Mouse (Mus musculus): ENCODE measurements around the gene Rasa4. TPM values are rescaled to one million over a fixed set of nuclear protein-coding genes. Genes with fewer than 3 reads are reported as not detected.
A peak's percentile ranks its signal among the peaks of the same experiment; 100 is the strongest.
"Not testable (repeated sequence)": the region's sequence is repeated elsewhere in the genome, so short reads cannot be mapped to it uniquely, and the experiment has no call there.

Gene Rasa4
- polyA plus RNA-seq, 1 experiment from 2014 or later: 2.8 TPM

GRCm38 (mm10) chr5:136061567-136061966 lies 22.1 kb upstream of the Rasa4 start:
- H3K36me3 ChIP-seq (ENCODE audit: insufficient read depth, low read length): no peaks in the 10 kb centered on the region
- no peaks in the 10 kb centered on the region for H3K4me1 ChIP-seq (ENCODE audit: insufficient read depth, low read depth, low read length)
- no peak overlapping the region for H3K9ac ChIP-seq (replicated peaks; ENCODE audit: low read depth)
- no peaks in the 10 kb centered on the region for H3K9me3 ChIP-seq (ENCODE audit: low read length)
- H3K27ac ChIP-seq (ENCODE audit: low read length): no peak overlapping the region
- ATAC-seq (peak; percentile 62), DNase-seq (ENCODE audit: low spot score) (peak; percentile 74)
- H3K27me3 ChIP-seq (replicated peaks; ENCODE audit: insufficient read depth, low read length): no peaks in the 10 kb centered on the region; the same call in 1 of the 2 replicates
- WGBS: 8% methylated on average over 12 of the region's 12 CpGs
- TF ChIP-seq CTCF (IDR thresholded peaks at IDR 0.05) (peak; percentile 99), EP300 (IDR thresholded peaks at IDR 0.05) (no peak)
- no peak overlapping the region for H3K4me3 ChIP-seq (ENCODE audit: low read depth, low read length)
- no peak overlapping the region for H3K4me2 ChIP-seq (replicated peaks; ENCODE audit: low read depth, low read length)

DNA sequence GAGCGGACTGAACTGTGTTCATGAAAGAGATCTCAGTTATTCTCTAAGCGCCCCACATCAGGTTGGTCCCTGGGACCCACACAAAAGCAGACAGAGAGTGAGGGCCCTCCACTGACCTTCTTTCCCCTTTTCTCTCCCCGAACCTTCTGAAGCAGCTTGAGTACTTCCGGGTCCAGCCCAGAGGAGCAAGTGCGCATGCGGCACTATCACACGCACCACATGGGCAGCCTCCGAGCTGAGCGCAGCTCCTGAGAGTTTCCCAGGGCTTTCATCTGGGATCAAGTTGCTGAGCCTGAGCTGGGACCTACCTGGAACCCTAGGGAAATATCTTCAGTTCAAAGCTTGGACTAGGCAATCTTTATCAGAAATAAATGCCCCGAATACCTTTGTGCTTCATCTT lies 19.8 kb upstream of the Rasa4 start:
- Histone ChIP-seq H3K4me3 (ENCODE audit: low read depth, low read length) (no peak overlapping the region), H3K9me3 (ENCODE audit: low read length) (no peaks in the 10 kb centered on the region), H3K4me2 (replicated peaks; ENCODE audit: low read depth, low read length) (no peak overlapping the region), H3K9ac (replicated peaks; ENCODE audit: low read depth) (no peak overlapping the region), H3K27me3 (replicated peaks; ENCODE audit: insufficient read depth, low read length) (no peaks in the 10 kb centered on the region; the same call in 1 of the 2 replicates), H3K27ac (ENCODE audit: low read length) (no peak overlapping the region), H3K4me1 (ENCODE audit: insufficient read depth, low read depth, low read length) (no peaks in the 10 kb centered on the region), H3K36me3 (ENCODE audit: insufficient read depth, low read length) (no peaks in the 10 kb centered on the region)
- DNase-seq (ENCODE audit: low spot score): no peak
- 87% methylated on average over 10 of the region's 10 CpGs for WGBS
- no peak for ATAC-seq
- TF ChIP-seq CTCF (IDR thresholded peaks at IDR 0.05) (no peak), EP300 (IDR thresholded peaks at IDR 0.05) (no peak)

- DNase-seq (ENCODE audit: low spot score): peak; percentile 66
- not testable (repeated sequence) for H3K9ac ChIP-seq (replicated peaks; ENCODE audit: low read depth); H3K4me1 ChIP-seq (ENCODE audit: insufficient read depth, low read depth, low read length); H3K4me3 ChIP-seq (ENCODE audit: low read depth, low read length); H3K4me2 ChIP-seq (replicated peaks; ENCODE audit: low read depth, low read length); H3K27ac ChIP-seq (ENCODE audit: low read length); H3K36me3 ChIP-seq (ENCODE audit: insufficient read depth, low read length); H3K9me3 ChIP-seq (ENCODE audit: low read length); H3K27me3 ChIP-seq (replicated peaks; ENCODE audit: insufficient read depth, low read length)
- peak; percentile 82 for ATAC-seq
- WGBS: 38% methylated on average over 11 of the region's 11 CpGs
- peak; percentile 26; the same call in 1 of the 2 replicates for TF ChIP-seq EP300 (IDR thresholded peaks at IDR 0.05)
These were observed 17.1 kb upstream of the Rasa4 start for GRCm38 (mm10) chr5:136066404-136067148.

GRCm38 (mm10) chr5:136069411-136069810 lies 14.3 kb upstream of the Rasa4 start:
- TF ChIP-seq EP300 (IDR thresholded peaks at IDR 0.05) (no peak), CTCF (IDR thresholded peaks at IDR 0.05) (no peak)
- Histone ChIP-seq H3K27me3 (replicated peaks; ENCODE audit: insufficient read depth, low read length) (no peaks in the 10 kb centered on the region), H3K9me3 (ENCODE audit: low read length) (no peaks in the 10 kb centered on the region), H3K27ac (ENCODE audit: low read length) (no peak overlapping the region), H3K4me1 (ENCODE audit: insufficient read depth, low read depth, low read length) (no peaks in the 10 kb centered on the region), H3K36me3 (ENCODE audit: insufficient read depth, low read length) (no peaks in the 10 kb centered on the region), H3K4me2 (replicated peaks; ENCODE audit: low read depth, low read length) (no peak overlapping the region), H3K4me3 (ENCODE audit: low read depth, low read length) (no peak overlapping the region), H3K9ac (replicated peaks; ENCODE audit: low read depth) (no peak overlapping the region)
- DNase-seq (ENCODE audit: low spot score) (no peak), ATAC-seq (no peak)
- WGBS: 62% methylated on average over 2 of the region's 2 CpGs

- Histone ChIP-seq H3K4me1 (ENCODE audit: insufficient read depth, low read depth, low read length) (no peaks in the 10 kb centered on the region), H3K9ac (replicated peaks; ENCODE audit: low read depth) (no peak overlapping the region), H3K27me3 (replicated peaks; ENCODE audit: insufficient read depth, low read length) (no peaks in the 10 kb centered on the region), H3K9me3 (ENCODE audit: low read length) (no peaks in the 10 kb centered on the region), H3K27ac (ENCODE audit: low read length) (no peak overlapping the region), H3K36me3 (ENCODE audit: insufficient read depth, low read length) (no peaks in the 10 kb centered on the region), H3K4me3 (ENCODE audit: low read depth, low read length) (no peak overlapping the region), H3K4me2 (replicated peaks; ENCODE audit: low read depth, low read length) (no peak overlapping the region)
- WGBS: 40% methylated on average over 6 of the region's 6 CpGs
- ATAC-seq (no peak), DNase-seq (ENCODE audit: low spot score) (no peak)
- no peak for TF ChIP-seq EP300 (IDR thresholded peaks at IDR 0.05)
- TF ChIP-seq CTCF (IDR thresholded peaks at IDR 0.05): no peak
These were observed 10.7 kb upstream of the Rasa4 start for GRCm38 (mm10) chr5:136073051-136073450.

DNA sequence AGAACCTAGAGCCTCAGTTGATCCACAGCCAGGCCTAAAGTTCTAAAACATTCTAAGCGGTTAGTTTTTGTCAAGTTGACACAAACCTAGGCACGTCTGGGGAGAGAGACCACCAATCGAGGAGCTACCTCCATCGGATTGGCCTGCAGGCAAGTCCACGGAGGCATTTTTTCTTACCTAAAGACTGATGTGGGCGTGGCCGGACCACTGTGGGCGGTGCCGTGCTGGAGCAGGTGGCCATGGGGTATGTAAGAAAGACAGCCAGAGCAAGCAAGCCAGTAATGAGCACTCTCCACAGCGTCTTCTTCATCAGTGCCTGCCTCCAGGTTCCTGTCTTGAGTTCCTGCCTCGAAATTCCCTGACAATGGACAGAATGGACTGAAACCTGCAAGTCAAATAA lies 10.2 kb upstream of the Rasa4 start:
- DNase-seq (ENCODE audit: low spot score) (no peak), ATAC-seq (no peak)
- no peak for TF ChIP-seq CTCF (IDR thresholded peaks at IDR 0.05)
- no peak for TF ChIP-seq EP300 (IDR thresholded peaks at IDR 0.05)
- no peak overlapping the region for H3K4me3 ChIP-seq (ENCODE audit: low read depth, low read length)
- H3K4me1 ChIP-seq (ENCODE audit: insufficient read depth, low read depth, low read length): no peaks in the 10 kb centered on the region
- H3K36me3 ChIP-seq (ENCODE audit: insufficient read depth, low read length): no peaks in the 10 kb centered on the region
- H3K4me2 ChIP-seq (replicated peaks; ENCODE audit: low read depth, low read length): no peak overlapping the region
- 68% methylated on average over 11 of the region's 11 CpGs for WGBS
- H3K9ac ChIP-seq (replicated peaks; ENCODE audit: low read depth): no peak overlapping the region
- H3K9me3 ChIP-seq (ENCODE audit: low read length): no peaks in the 10 kb centered on the region
- H3K27me3 ChIP-seq (replicated peaks; ENCODE audit: insufficient read depth, low read length): no peaks in the 10 kb centered on the region
- no peak overlapping the region for H3K27ac ChIP-seq (ENCODE audit: low read length)

All from lung, postnatal 0 days (tissue).